8 mouse cellular contexts compared by ENCODE assay signal in the genomic region with DNA sequence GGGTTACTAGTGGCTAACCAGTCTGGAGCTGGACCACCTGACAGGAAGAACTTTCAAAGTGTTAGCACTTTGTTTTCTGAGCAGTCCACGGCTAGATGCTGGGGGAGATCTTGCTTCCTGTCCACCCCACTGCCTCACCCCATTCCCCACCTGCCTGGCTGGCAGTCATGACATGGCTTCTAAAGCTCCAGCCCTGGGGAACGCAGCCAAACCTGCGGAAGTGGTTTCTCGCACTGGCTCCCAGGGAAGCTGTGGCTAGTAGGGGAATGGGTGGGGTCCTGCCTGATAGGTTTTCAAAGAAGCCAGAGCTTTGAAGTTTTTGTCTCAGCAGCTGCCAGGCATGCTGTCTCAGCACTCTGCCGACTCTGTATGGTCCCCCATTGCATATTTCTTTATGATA.
A peak's percentile ranks its signal among the peaks of the same experiment; 100 is the strongest.
DNase-seq lines count a peak whose midpoint lies in the region; ATAC-seq lines count a peak whose summit lies in the region.
"Had no signal": no experiment of that assay in that cellular context is flagged by ENCODE, and none has a peak within 500 bp of the region (broad histone marks: within the 10 kb centered on the region; RNA-seq: fewer than 3 reads in every experiment).

No protein-coding gene starts in this region.

- H3K4me2 ChIP-seq in limb, embryonic 15.5 days, result no peak overlapping the region

- H3K27ac ChIP-seq in limb, embryonic 15.5 days, result peak overlapping the region; percentile 69

- no peaks in the 10 kb centered on the region for H3K9me3 ChIP-seq in limb, embryonic 15.5 days

- no peaks in the 10 kb centered on the region for H3K36me3 ChIP-seq in limb, embryonic 15.5 days
- no peaks in the 10 kb centered on the region for H3K36me3 ChIP-seq in splenic B cell, adult 2 months (ENCODE audit: control insufficient read depth, insufficient read depth, low read length, poor library complexity, severe bottlenecking)

- no peak overlapping the region for H3K4me3 ChIP-seq in limb, embryonic 15.5 days

- ATAC-seq in limb, embryonic 15.5 days (ENCODE audit: insufficient number of reproducible peaks, low FRiP score, low TSS enrichment, low read depth), result no peak; the same call in 1 of the 2 replicates

- no peak overlapping the region for H3K9ac ChIP-seq in limb, embryonic 15.5 days

- peaks cover 33% of the 10 kb centered on the region for H3K4me1 ChIP-seq in limb, embryonic 15.5 days

- 17% methylated on average over 5 of the region's 5 CpGs for WGBS in limb, embryonic 15.5 days

- DNase-seq in CD8-positive naive resting alpha-beta T cell, adult 2 months (ENCODE audit: low read depth in 2 of 2, low spot score in 2 of 2), result peak; percentile 44 to 53
- peak; percentile 66 for DNase-seq in ZHBTc4 (ENCODE audit: low read depth, low spot score)
- DNase-seq in splenic B cell, adult 2 months (ENCODE audit: low read depth, low spot score), result peak; percentile 81
- DNase-seq in ovary, postnatal 14 days (ENCODE audit: low spot score), result no peak
- no peak for DNase-seq in ovary, adult 18-20 months (ENCODE audit: low spot score)
- DNase-seq in kidney, postnatal 25 days, result no peak
- DNase-seq: kidney, adult 9 months had no signal

- no peaks in the 10 kb centered on the region for H3K27me3 ChIP-seq in limb, embryonic 15.5 days
- H3K27me3 ChIP-seq in splenic B cell, adult 2 months (ENCODE audit: control insufficient read depth, insufficient read depth, low read length, poor library complexity, severe bottlenecking), result no peaks in the 10 kb centered on the region

Comparison
In these comparisons a context has a peak if more than half of its experiments do, and no peak if none do; other contexts are left out.
1. DNase-seq: peak in CD8-positive naive resting alpha-beta T cell, adult 2 months (2 of 2), ZHBTc4 (single experiment) and splenic B cell, adult 2 months (single experiment); none in ovary, postnatal 14 days (single experiment), ovary, adult 18-20 months (single experiment) and kidney, postnatal 25 days (0 of 2).